Mouse (Mus musculus): Measurements from ENCODE around the gene Psme4.

- TF ChIP-seq POLR2A (IDR thresholded peaks at IDR 0.05; ENCODE audit: extremely low read depth, insufficient read depth, low read length) (no peak), CTCF (IDR thresholded peaks at IDR 0.05; ENCODE audit: low read depth, low read length) (no peak)
Observed at GRCm38 (mm10) chr11:30885171-30885871, 113.8 kb downstream of the Psme4 start, which contains the start of the genes Gpr75 and Asb3.
